9 mouse cellular contexts compared by ENCODE assay signal in genomic region chr11:53297947-53298860, GRCm38 (mm10). TPM values are rescaled to one million over a fixed set of nuclear protein-coding genes. Genes with fewer than 3 reads are reported as not detected.
DNase-seq lines count a peak whose midpoint lies in the region; ATAC-seq and TF ChIP-seq lines count a peak whose summit lies in the region.
"Had no signal": no experiment of that assay in that cellular context is flagged by ENCODE, and none has a peak within 500 bp of the region (broad histone marks: within the 10 kb centered on the region; RNA-seq: fewer than 3 reads in every experiment).

No protein-coding gene starts in this region.

- no peaks in the 10 kb centered on the region for H3K27me3 ChIP-seq in kidney, adult 2 months (replicated peaks; ENCODE audit: control insufficient read depth, insufficient read depth, low read length)
- H3K27me3 ChIP-seq in forebrain, embryonic 10.5 days (ENCODE audit: poor library complexity, severe bottlenecking): no peaks in the 10 kb centered on the region
- no peaks in the 10 kb centered on the region for H3K27me3 ChIP-seq in kidney, embryonic 16.5 days (ENCODE audit: insufficient read depth, low read length)
- H3K27me3 ChIP-seq in midbrain, postnatal 0 days (ENCODE audit: insufficient read depth, low read length): no peaks in the 10 kb centered on the region
- H3K27me3 ChIP-seq: Patski had no signal

- H3K9ac ChIP-seq in kidney, embryonic 16.5 days (replicated peaks; ENCODE audit: low read length): peak overlapping the region; percentile 96
- no peak overlapping the region for H3K9ac ChIP-seq in midbrain, postnatal 0 days (replicated peaks; ENCODE audit: low read length, poor library complexity, severe bottlenecking)

- H3K27ac ChIP-seq in kidney, adult 2 months (ENCODE audit: insufficient read depth, low read depth, low read length): peak overlapping the region; percentile 6; the same call in 1 of the 2 replicates
- H3K27ac ChIP-seq in forebrain, embryonic 10.5 days: no peak overlapping the region
- H3K27ac ChIP-seq in kidney, embryonic 16.5 days (ENCODE audit: low read length): no peak overlapping the region
- H3K27ac ChIP-seq in midbrain, postnatal 0 days (ENCODE audit: low read depth, low read length): no peak overlapping the region

- H3K36me3 ChIP-seq in kidney, adult 2 months (ENCODE audit: control insufficient read depth, insufficient read depth, low read length): no peaks in the 10 kb centered on the region
- H3K36me3 ChIP-seq in forebrain, embryonic 10.5 days (replicated peaks): peaks cover 56% of the 10 kb centered on the region
- no peaks in the 10 kb centered on the region; the same call in 1 of the 2 replicates for H3K36me3 ChIP-seq in kidney, embryonic 16.5 days (ENCODE audit: insufficient read depth, low read length)
- H3K36me3 ChIP-seq in midbrain, postnatal 0 days (ENCODE audit: insufficient read depth, low read length): no peaks in the 10 kb centered on the region

- peak overlapping the region; percentile 80 for H3K4me2 ChIP-seq in kidney, embryonic 16.5 days (replicated peaks; ENCODE audit: low read depth, low read length)
- peak overlapping the region; percentile 70; the same call in 1 of the 2 replicates for H3K4me2 ChIP-seq in midbrain, postnatal 0 days (ENCODE audit: low read depth, low read length, poor library complexity, severe bottlenecking)

- ATAC-seq in kidney, embryonic 16.5 days (ENCODE audit: low FRiP score, low TSS enrichment): no peak
- no peak for ATAC-seq in midbrain, postnatal 0 days (ENCODE audit: low FRiP score)
- ATAC-seq: Patski had no signal

- no peak for TF ChIP-seq POLR2A in kidney, adult 2 months (IDR thresholded peaks at IDR 0.05; ENCODE audit: low read depth, low read length)

- TF ChIP-seq CTCF in kidney, adult 2 months (conservative IDR thresholded peaks at IDR 0.05; ENCODE audit: insufficient read depth, insufficient read length, low read depth, low read length): no peak
- TF ChIP-seq CTCF in midbrain, postnatal 0 days (IDR thresholded peaks at IDR 0.05): no peak

- peak; percentile 54 for DNase-seq in kidney, adult 2 months
- DNase-seq in kidney, adult 18-20 months: no peak
- DNase-seq in forebrain, embryonic 10.5 days (ENCODE audit: extremely low spot score, low spot score): no peak
- no peak for DNase-seq in midbrain, postnatal 0 days (ENCODE audit: low spot score)
- DNase-seq in layer of hippocampus, adult 9-10 months (ENCODE audit: low spot score): no peak
- no peak for DNase-seq in ovary, postnatal 36 days (ENCODE audit: low spot score)
- no peak for DNase-seq in cerebellum, postnatal 4 days (ENCODE audit: low spot score in 2 of 2)

- H3K4me1 ChIP-seq in kidney, adult 2 months (ENCODE audit: control insufficient read depth, insufficient read depth, low read length): peaks cover 24% of the 10 kb centered on the region; the same call in 1 of the 2 replicates
- H3K4me1 ChIP-seq in forebrain, embryonic 10.5 days: peaks cover 32% of the 10 kb centered on the region
- peaks cover 37% of the 10 kb centered on the region for H3K4me1 ChIP-seq in kidney, embryonic 16.5 days (ENCODE audit: insufficient read depth, low read length)
- peaks cover 17% of the 10 kb centered on the region for H3K4me1 ChIP-seq in midbrain, postnatal 0 days (ENCODE audit: insufficient read depth, low read length)

- WGBS in kidney, adult 2 months: 64% methylated on average over 7 of the region's 7 CpGs
- WGBS in forebrain, embryonic 10.5 days: 94% methylated on average over 7 of the region's 7 CpGs
- 84% methylated on average over 7 of the region's 7 CpGs for WGBS in kidney, embryonic 16.5 days
- WGBS in midbrain, postnatal 0 days: 88% methylated on average over 7 of the region's 7 CpGs

- H3K4me3 ChIP-seq in kidney, adult 2 months (ENCODE audit: insufficient read depth, low read depth, low read length): no peak overlapping the region
- H3K4me3 ChIP-seq in forebrain, embryonic 10.5 days: peak overlapping the region; percentile 100
- peak overlapping the region; percentile 100 for H3K4me3 ChIP-seq in kidney, embryonic 16.5 days (ENCODE audit: low read length)
- no peak overlapping the region for H3K4me3 ChIP-seq in midbrain, postnatal 0 days (ENCODE audit: low read depth, low read length)

- H3K9me3 ChIP-seq in forebrain, embryonic 10.5 days: no peaks in the 10 kb centered on the region
- no peaks in the 10 kb centered on the region for H3K9me3 ChIP-seq in kidney, embryonic 16.5 days (ENCODE audit: low read length)
- no peaks in the 10 kb centered on the region for H3K9me3 ChIP-seq in midbrain, postnatal 0 days (ENCODE audit: low read length)

RNA-seq across cellular contexts. Expression of gene Hspa4, which starts 2.1 kb away (rescaled TPM):
- polyA plus RNA-seq in kidney, adult 2 months (2012; rRNA removed): 21.1 and 24.8 TPM in 2 replicates
- polyA plus RNA-seq in forebrain, embryonic 10.5 days (2016; fragmentation: Nextera tagmentation; extraction: Ambion mirVana): 127 and 136 TPM in 2 replicates
- 82.7 and 85.1 TPM in 2 replicates for polyA plus RNA-seq in kidney, embryonic 16.5 days (2015; fragmentation: Nextera tagmentation; extraction: Ambion mirVana)
- total RNA-seq in midbrain, postnatal 0 days (2014; rRNA removed): 93.7 and 112 TPM in 2 replicates
- 42.8 and 43.3 TPM in 2 replicates for polyA plus RNA-seq in midbrain, postnatal 0 days (2015; fragmentation: Nextera tagmentation; extraction: Ambion mirVana)

RNA-seq across cellular contexts. Expression of gene Zcchc10, which starts 26.3 kb away (rescaled TPM):
- 4.9 and 5.0 TPM in 2 replicates for polyA plus RNA-seq in kidney, adult 2 months (2012; rRNA removed)
- polyA plus RNA-seq in forebrain, embryonic 10.5 days (2016; fragmentation: Nextera tagmentation; extraction: Ambion mirVana): 24.1 and 27.7 TPM in 2 replicates
- polyA plus RNA-seq in kidney, embryonic 16.5 days (2015; fragmentation: Nextera tagmentation; extraction: Ambion mirVana): 19.1 and 25.4 TPM in 2 replicates
- 0.11 and 0.76 TPM in 2 replicates for total RNA-seq in midbrain, postnatal 0 days (2014; rRNA removed)
- 16.3 and 17.4 TPM in 2 replicates for polyA plus RNA-seq in midbrain, postnatal 0 days (2015; fragmentation: Nextera tagmentation; extraction: Ambion mirVana)

RNA-seq across cellular contexts. Expression of gene Aff4, which starts 52.4 kb away (rescaled TPM):
- 18.0 and 18.7 TPM in 2 replicates for polyA plus RNA-seq in kidney, adult 2 months (2012; rRNA removed)
- polyA plus RNA-seq in forebrain, embryonic 10.5 days (2016; fragmentation: Nextera tagmentation; extraction: Ambion mirVana): 31.5 and 33.5 TPM in 2 replicates
- polyA plus RNA-seq in kidney, embryonic 16.5 days (2015; fragmentation: Nextera tagmentation; extraction: Ambion mirVana): 16.8 and 25.8 TPM in 2 replicates
- total RNA-seq in midbrain, postnatal 0 days (2014; rRNA removed): 103 and 126 TPM in 2 replicates
- 64.6 and 90.2 TPM in 2 replicates for polyA plus RNA-seq in midbrain, postnatal 0 days (2015; fragmentation: Nextera tagmentation; extraction: Ambion mirVana)

Comparison
In these comparisons a context has a peak if more than half of its experiments do, and no peak if none do; other contexts are left out.
1. H3K4me3 ChIP-seq: peak in forebrain, embryonic 10.5 days (single experiment) and kidney, embryonic 16.5 days (single experiment); none in kidney, adult 2 months (single experiment) and midbrain, postnatal 0 days (single experiment).